Mouse (Mus musculus): Measurements from ENCODE around the gene Hnf1b. TPM values are rescaled to one million over a fixed set of nuclear protein-coding genes. Genes with fewer than 3 reads are reported as not detected.
A peak's percentile ranks its signal among the peaks of the same experiment; 100 is the strongest.

Gene Hnf1b
- total RNA-seq, 1 experiment from 2014 or later: not detected

DNA sequence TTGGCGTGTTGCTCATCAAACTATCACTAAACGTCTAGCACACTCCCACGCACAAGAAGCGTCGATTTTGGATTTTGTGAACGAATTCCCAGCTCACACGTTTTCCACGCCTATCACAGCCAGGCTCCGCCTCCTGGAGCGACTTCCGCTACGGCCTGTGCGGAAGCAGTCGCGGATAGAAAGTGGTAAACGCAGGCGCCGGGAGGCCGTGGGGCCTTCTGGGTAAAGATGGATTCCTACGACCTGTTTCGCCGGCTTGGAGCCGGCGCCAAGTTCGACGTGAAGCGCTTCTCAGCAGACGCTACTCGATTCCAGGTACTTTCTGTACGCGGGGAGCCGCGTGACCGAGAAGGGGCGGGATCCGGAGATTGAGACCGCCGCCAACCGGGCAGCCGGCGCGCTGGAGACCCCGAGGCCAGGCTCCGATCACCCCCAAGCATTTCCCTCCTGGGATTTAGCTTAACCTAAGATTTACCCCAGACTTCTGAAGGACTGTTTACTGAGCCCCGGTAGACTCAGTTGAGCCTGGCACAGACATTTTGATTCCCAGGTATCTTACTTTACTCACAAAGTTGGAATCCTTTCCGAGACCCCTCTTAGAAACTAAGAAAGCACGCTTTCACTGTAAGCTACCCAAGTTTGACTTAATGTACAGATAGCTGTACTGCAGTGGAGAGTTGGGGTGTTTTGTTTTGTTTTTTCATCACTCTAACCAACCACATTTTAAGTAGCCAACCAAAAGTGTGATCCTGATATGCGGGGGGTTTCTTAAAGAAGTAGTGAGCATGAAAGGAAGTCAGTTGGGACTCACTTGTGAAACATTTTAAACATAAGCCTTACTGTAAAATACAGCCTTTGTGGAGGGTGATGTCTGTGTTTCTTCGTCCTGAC lies 92.3 kb downstream of the Hnf1b start, which contains the start of gene Ddx52:
Gene Ddx52 (plus strand): TSS at position 113 of the 891 bp plus-strand sequence.
- peak; percentile 98 for ATAC-seq (replicated peaks; ENCODE audit: insufficient number of reproducible peaks, low FRiP score, low TSS enrichment, poor library complexity, severe bottlenecking)

Other genes starting within 250 kb of the Hnf1b start
- 1.3 TPM in 1 of 3 replicates, not detected in the others for gene Rpl9-ps1, start 204.4 kb upstream of the Hnf1b start, total RNA-seq (2017)
- gene Ccl3, start 200.7 kb upstream of the Hnf1b start, total RNA-seq (2017): 448 to 606 TPM (median 547 TPM) in 3 replicates
- 523 to 801 TPM (median 669 TPM) in 3 replicates for gene Ccl4, start 187.5 kb upstream of the Hnf1b start, total RNA-seq (2017)
- gene Wfdc17, start 146.1 kb upstream of the Hnf1b start, total RNA-seq (2017): 8.1 to 15.4 TPM (median 14.2 TPM) in 3 replicates
- 4.7 TPM in 1 of 3 replicates, not detected in the others for gene Wfdc18, start 141.0 kb upstream of the Hnf1b start, total RNA-seq (2017)
- gene Wfdc21, start 103.1 kb upstream of the Hnf1b start, total RNA-seq (2017): 0.95 TPM in 1 of 3 replicates, not detected in the others
- 12.9 to 19.4 TPM (median 16.7 TPM) in 3 replicates for gene Heatr6, start 96.4 kb upstream of the Hnf1b start, total RNA-seq (2017)
- 69.7 to 99.0 TPM (median 93.0 TPM) in 3 replicates for gene Ddx52, start 92.0 kb downstream of the Hnf1b start, total RNA-seq (2017)
- gene Synrg, start 114.4 kb downstream of the Hnf1b start, total RNA-seq (2017): 18.2 to 41.1 TPM (median 27.7 TPM) in 3 replicates
- gene Dusp14, start 219.2 kb downstream of the Hnf1b start, total RNA-seq (2017): 0.76 to 1.6 TPM in 2 of 3 replicates, not detected in the other